Mouse (Mus musculus): ENCODE results near the gene Slc35b1. TPM values are rescaled to one million over a fixed set of nuclear protein-coding genes. Genes with fewer than 3 reads are reported as not detected.

Gene Slc35b1
- polyA plus RNA-seq, 1 experiment from 2014 or later: 147 TPM

DNA sequence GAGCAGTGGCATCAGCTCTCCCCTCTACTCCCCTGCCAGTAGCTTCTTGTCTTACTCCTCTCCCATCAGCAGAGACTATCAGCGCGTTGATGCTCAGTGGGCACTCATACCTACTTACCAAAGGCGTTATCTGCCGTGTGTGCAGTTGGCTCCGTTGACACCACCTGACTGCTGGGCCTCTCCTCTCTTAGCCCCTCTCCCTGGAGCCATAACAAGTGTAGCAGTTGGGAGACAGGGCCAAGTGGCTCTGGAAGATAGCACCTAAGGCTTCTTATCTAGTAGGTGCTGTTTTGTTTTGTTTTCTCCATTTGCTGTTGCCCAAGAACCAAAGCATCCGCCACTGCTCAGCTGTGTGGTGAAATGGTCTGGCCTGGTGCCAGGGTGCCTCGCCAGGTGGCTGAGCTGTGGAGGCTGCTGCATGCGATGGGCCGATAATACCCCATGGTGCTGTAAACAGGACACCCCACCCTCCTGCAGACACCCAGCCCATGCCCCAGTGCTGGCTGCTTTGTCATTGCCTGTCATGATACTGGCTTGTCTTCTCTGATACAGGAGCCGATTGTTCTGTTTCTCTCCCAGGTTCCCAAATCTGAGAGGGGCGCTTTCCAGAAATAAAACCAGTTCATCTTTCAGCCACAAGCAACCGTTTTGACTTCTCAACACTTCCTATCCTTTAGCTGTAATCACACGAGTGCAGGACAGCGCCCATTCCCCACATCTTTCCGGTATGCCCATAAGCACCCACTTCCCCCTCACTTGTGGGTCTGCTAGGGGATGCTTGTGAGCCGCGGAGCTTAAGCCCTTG lies 27.8 kb upstream of the Slc35b1 start:
- WGBS: 74% methylated on average over 17 of the region's 17 CpGs

DNA sequence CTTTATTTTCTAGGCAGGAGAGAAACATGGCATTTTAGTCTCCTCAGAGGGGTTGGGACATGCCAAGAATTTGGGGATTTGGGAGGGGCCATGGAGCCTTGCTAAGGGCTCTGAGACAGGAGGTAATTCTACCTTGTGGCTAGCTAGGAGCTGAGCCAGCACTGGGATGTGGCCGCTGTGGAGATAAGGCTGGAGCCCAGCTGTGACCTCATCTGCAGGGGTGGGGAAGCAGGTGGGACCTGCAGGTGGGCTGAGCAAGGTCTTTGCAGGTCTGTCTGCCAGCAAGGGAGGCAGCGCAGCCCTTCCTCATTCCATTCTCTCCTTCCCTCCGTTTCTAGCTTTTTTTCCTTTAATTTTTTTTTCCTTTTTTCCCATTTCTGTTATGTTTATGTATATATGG lies 26.2 kb upstream of the Slc35b1 start:
- H3K9me3 ChIP-seq (ENCODE audit: control insufficient read depth, low read length): no peaks in the 10 kb centered on the region
- H3K27me3 ChIP-seq (replicated peaks; ENCODE audit: control insufficient read depth, insufficient read depth, low read length): no peaks in the 10 kb centered on the region
- peaks cover 4% of the 10 kb centered on the region for H3K4me1 ChIP-seq (ENCODE audit: control insufficient read depth, insufficient read depth, low read depth, low read length)
- H3K4me2 ChIP-seq (ENCODE audit: low read length): no peak overlapping the region
- no peak overlapping the region for H3K9ac ChIP-seq (ENCODE audit: low read depth, low read length)
- no peak overlapping the region for H3K4me3 ChIP-seq (ENCODE audit: low read length)
- 60% methylated on average over 3 of the region's 3 CpGs for WGBS
- no peak overlapping the region for H3K27ac ChIP-seq (ENCODE audit: low read depth, low read length)
- H3K36me3 ChIP-seq (ENCODE audit: control insufficient read depth, insufficient read depth, low read length): no peaks in the 10 kb centered on the region
- ATAC-seq: no peak

More for the DNA sequence above, 27.8 kb upstream of the Slc35b1 start:
- Histone ChIP-seq H3K4me2 (ENCODE audit: low read length) (no peak overlapping the region), H3K27ac (ENCODE audit: low read depth, low read length) (no peak overlapping the region), H3K4me1 (ENCODE audit: control insufficient read depth, insufficient read depth, low read depth, low read length) (peaks cover 4% of the 10 kb centered on the region), H3K36me3 (ENCODE audit: control insufficient read depth, insufficient read depth, low read length) (no peaks in the 10 kb centered on the region), H3K4me3 (ENCODE audit: low read length) (no peak overlapping the region), H3K9ac (ENCODE audit: low read depth, low read length) (no peak overlapping the region), H3K9me3 (ENCODE audit: control insufficient read depth, low read length) (no peaks in the 10 kb centered on the region), H3K27me3 (replicated peaks; ENCODE audit: control insufficient read depth, insufficient read depth, low read length) (no peaks in the 10 kb centered on the region)
- no peak for ATAC-seq

GRCm38 (mm10) chr11:95364388-95364787 lies 20.1 kb upstream of the Slc35b1 start:
- no peak overlapping the region for H3K9ac ChIP-seq (ENCODE audit: low read depth, low read length)
- H3K4me3 ChIP-seq (ENCODE audit: low read length): no peak overlapping the region

DNA sequence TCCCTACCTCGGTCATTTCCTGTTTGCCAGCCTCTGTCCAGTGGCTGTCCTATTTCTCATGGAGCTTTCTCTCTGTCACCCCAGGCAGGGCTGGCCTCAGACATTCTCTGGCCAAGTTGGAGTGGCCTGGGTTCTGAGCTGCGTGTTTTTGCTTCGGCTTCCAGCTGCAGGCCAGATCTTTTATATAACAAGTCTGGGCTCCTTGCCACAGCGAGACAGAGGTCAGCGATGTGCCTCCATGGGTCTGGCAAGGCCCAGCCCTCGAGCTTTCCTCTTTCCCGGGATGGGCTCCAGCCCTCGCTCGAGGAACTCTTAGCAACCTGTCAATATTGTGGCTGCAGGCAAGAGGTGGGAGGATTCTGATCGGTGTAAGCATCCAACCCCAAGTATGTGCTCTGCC lies 18.9 kb upstream of the Slc35b1 start:
- H3K27ac ChIP-seq (ENCODE audit: low read depth, low read length): peak overlapping the region; percentile 61

More at GRCm38 (mm10) chr11:95364388-95364787, 20.1 kb upstream of the Slc35b1 start:
- Histone ChIP-seq H3K27ac (ENCODE audit: low read depth, low read length) (no peak overlapping the region), H3K4me1 (ENCODE audit: control insufficient read depth, insufficient read depth, low read depth, low read length) (no peaks in the 10 kb centered on the region; the same call in 1 of the 2 replicates), H3K36me3 (ENCODE audit: control insufficient read depth, insufficient read depth, low read length) (no peaks in the 10 kb centered on the region), H3K27me3 (replicated peaks; ENCODE audit: control insufficient read depth, insufficient read depth, low read length) (no peaks in the 10 kb centered on the region), H3K4me2 (ENCODE audit: low read length) (no peak overlapping the region), H3K9me3 (ENCODE audit: control insufficient read depth, low read length) (no peaks in the 10 kb centered on the region)
- 82% methylated on average over 5 of the region's 5 CpGs for WGBS
- ATAC-seq: no peak

DNA sequence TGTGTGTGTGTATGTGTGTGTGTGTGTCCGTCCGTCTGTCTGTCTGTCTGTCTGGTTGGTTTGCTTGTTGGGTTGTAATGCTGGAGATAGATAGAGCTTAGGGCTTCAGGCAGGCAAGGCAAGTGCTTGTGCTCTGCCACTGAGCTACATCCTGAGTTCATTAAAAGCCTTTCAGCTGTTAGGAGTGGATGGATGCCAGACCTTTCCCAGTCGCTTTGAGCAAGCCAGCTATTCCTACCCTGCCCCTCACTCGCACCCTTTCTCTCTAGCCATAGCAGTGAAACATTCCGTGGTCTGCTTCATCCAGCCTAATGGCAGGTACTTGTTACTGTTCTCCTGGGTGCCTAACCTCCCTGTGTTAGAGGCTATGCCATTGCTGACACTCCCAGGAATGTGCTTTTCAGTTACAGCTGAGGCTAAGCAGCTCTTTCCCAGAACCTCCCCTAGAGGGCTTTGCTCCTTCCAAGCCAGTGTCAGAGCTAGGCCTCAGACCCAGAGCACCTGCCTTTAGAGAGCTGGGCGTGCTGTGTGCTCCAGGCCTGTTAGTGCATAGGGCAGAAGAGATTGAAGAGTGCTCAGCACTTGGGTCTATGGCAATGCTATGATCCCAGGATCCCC lies 18.1 kb upstream of the Slc35b1 start:
- H3K36me3 ChIP-seq (ENCODE audit: control insufficient read depth, insufficient read depth, low read length): no peaks in the 10 kb centered on the region
- no peak overlapping the region for H3K4me3 ChIP-seq (ENCODE audit: low read length)
- no peaks in the 10 kb centered on the region; the same call in 1 of the 2 replicates for H3K4me1 ChIP-seq (ENCODE audit: control insufficient read depth, insufficient read depth, low read depth, low read length)
- H3K27ac ChIP-seq (ENCODE audit: low read depth, low read length): peak overlapping the region; percentile 61
- no peak overlapping the region for H3K9ac ChIP-seq (ENCODE audit: low read depth, low read length)
- no peaks in the 10 kb centered on the region for H3K27me3 ChIP-seq (replicated peaks; ENCODE audit: control insufficient read depth, insufficient read depth, low read length)
- no peak for ATAC-seq
- no peak overlapping the region for H3K4me2 ChIP-seq (ENCODE audit: low read length)
- no peaks in the 10 kb centered on the region for H3K9me3 ChIP-seq (ENCODE audit: control insufficient read depth, low read length)
- 71% methylated on average over 6 of the region's 6 CpGs for WGBS

More for the DNA sequence above, 18.9 kb upstream of the Slc35b1 start:
- H3K27me3 ChIP-seq (replicated peaks; ENCODE audit: control insufficient read depth, insufficient read depth, low read length): no peaks in the 10 kb centered on the region
- no peak overlapping the region; the same call in 1 of the 2 replicates for H3K9ac ChIP-seq (ENCODE audit: low read depth, low read length)
- no peaks in the 10 kb centered on the region for H3K9me3 ChIP-seq (ENCODE audit: control insufficient read depth, low read length)
- WGBS: 69% methylated on average over 10 of the region's 10 CpGs
- no peaks in the 10 kb centered on the region for H3K36me3 ChIP-seq (ENCODE audit: control insufficient read depth, insufficient read depth, low read length)
- no peak overlapping the region for H3K4me3 ChIP-seq (ENCODE audit: low read length)
- no peak overlapping the region for H3K4me2 ChIP-seq (ENCODE audit: low read length)
- no peaks in the 10 kb centered on the region; the same call in 1 of the 2 replicates for H3K4me1 ChIP-seq (ENCODE audit: control insufficient read depth, insufficient read depth, low read depth, low read length)
- peak; percentile 54 for ATAC-seq

DNA sequence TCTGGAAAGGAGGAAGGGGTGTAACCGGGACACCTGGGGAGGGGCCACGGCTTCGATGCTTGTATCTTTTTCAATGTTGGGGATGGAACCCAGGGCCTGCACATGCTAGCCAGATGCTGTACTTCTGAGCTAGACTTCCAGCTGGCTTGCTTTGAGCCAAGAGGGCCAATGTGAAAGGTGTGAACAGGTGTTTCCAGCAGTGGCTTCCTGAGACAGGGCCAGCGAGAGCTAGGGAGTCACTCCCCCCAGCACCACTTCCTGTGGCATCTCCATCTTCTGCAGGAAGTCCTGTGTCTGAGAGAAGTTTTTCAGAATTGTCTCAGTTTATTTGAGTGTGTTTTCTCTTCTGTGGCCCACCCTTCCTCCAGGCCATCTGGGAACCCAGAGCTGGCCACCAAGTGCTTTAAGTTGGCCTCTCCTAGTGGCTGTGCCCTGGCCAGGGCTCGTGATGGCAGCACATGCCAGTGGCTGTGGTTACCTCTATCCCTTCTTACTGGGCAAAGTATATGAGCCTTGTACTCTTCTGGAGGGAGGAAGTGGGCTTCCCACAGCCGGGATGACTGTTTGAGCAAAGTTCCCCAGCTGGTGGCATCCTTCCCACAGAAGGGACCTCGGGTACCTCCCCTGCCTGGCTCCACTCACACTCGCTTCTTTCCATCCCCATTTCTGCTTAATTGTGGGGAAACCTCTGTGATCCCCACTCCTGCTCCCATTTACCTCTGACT lies 17.3 kb upstream of the Slc35b1 start:
- 83% methylated on average over 8 of the region's 8 CpGs for WGBS
- Histone ChIP-seq H3K27me3 (replicated peaks; ENCODE audit: control insufficient read depth, insufficient read depth, low read length) (no peaks in the 10 kb centered on the region), H3K36me3 (ENCODE audit: control insufficient read depth, insufficient read depth, low read length) (no peaks in the 10 kb centered on the region), H3K9ac (ENCODE audit: low read depth, low read length) (no peak overlapping the region), H3K4me2 (ENCODE audit: low read length) (no peak overlapping the region), H3K9me3 (ENCODE audit: control insufficient read depth, low read length) (no peaks in the 10 kb centered on the region), H3K4me1 (ENCODE audit: control insufficient read depth, insufficient read depth, low read depth, low read length) (no peaks in the 10 kb centered on the region; the same call in 1 of the 2 replicates), H3K4me3 (ENCODE audit: low read length) (no peak overlapping the region), H3K27ac (ENCODE audit: low read depth, low read length) (no peak overlapping the region)
- ATAC-seq: no peak

DNA sequence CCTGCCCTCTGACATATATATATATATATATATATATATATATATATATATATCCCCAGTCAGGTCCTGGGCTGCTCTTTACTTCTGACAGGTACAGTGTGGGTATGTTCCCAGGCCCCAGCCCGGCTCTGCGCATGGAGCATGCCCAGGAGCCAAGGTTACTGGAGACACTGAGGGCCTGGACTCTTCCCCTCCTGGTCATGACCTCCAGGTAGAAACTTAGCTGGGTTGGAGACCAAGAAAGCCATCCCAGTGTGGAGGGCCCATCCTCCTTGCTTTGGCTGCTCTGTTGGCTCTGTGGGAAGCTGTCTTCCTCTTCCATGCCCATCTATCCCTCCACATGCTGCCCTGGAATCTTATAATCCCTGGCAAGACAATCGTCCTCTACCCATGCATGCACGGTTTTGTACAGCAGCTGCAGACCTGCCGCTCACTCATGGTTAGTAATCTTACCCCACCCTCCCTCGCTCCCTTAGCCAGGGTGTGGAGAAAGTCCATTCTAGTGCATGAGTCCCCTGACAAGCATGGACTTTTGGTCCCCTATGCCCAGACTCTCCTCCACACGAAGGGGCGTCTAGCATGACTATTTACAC lies 16.2 kb upstream of the Slc35b1 start:
- Histone ChIP-seq H3K9ac (ENCODE audit: low read depth, low read length) (no peak overlapping the region), H3K27me3 (replicated peaks; ENCODE audit: control insufficient read depth, insufficient read depth, low read length) (no peaks in the 10 kb centered on the region), H3K4me1 (ENCODE audit: control insufficient read depth, insufficient read depth, low read depth, low read length) (no peaks in the 10 kb centered on the region; the same call in 1 of the 2 replicates), H3K4me2 (ENCODE audit: low read length) (no peak overlapping the region), H3K36me3 (ENCODE audit: control insufficient read depth, insufficient read depth, low read length) (0 out of 2 replicates have a peak, but pooled peaks cover 1% of the 10 kb centered on the region), H3K9me3 (ENCODE audit: control insufficient read depth, low read length) (no peaks in the 10 kb centered on the region), H3K4me3 (ENCODE audit: low read length) (no peak overlapping the region), H3K27ac (ENCODE audit: low read depth, low read length) (no peak overlapping the region)
- 91% methylated on average over 8 of the region's 8 CpGs for WGBS
- no peak for ATAC-seq

DNA sequence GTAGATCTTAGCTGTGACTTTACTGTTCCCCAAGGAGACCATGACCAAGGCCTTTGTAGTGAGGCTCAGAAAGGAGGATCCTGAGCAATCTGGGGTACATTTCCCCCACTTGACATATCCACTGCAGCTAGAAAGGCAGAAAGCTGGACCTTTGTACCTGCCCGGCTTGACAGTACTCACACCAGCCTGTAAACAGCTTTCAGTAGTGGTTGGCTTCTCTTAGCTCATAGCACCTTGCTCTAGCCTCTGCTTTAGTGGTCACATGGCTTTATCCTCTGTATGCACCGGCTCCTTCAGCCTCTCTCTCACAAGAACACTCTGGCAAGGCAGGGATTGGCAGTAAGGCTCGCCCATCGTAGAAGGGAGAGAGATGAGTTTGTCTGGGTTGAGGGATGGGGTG lies 15.6 kb upstream of the Slc35b1 start:
- no peak for ATAC-seq
- no peaks in the 10 kb centered on the region; the same call in 1 of the 2 replicates for H3K4me1 ChIP-seq (ENCODE audit: control insufficient read depth, insufficient read depth, low read depth, low read length)
- no peak overlapping the region for H3K9ac ChIP-seq (ENCODE audit: low read depth, low read length)
- H3K27me3 ChIP-seq (replicated peaks; ENCODE audit: control insufficient read depth, insufficient read depth, low read length): no peaks in the 10 kb centered on the region
- 0 out of 2 replicates have a peak, but pooled peaks cover 3% of the 10 kb centered on the region for H3K36me3 ChIP-seq (ENCODE audit: control insufficient read depth, insufficient read depth, low read length)
- no peak overlapping the region for H3K27ac ChIP-seq (ENCODE audit: low read depth, low read length)
- WGBS: 95% methylated on average over 4 of the region's 4 CpGs
- no peak overlapping the region for H3K4me2 ChIP-seq (ENCODE audit: low read length)
- no peak overlapping the region for H3K4me3 ChIP-seq (ENCODE audit: low read length)
- H3K9me3 ChIP-seq (ENCODE audit: control insufficient read depth, low read length): no peaks in the 10 kb centered on the region

All from hindbrain, embryonic 16.5 days (tissue).